Mouse (Mus musculus): ENCODE data around the gene AF067061. TPM values are rescaled to one million over a fixed set of nuclear protein-coding genes. Genes with fewer than 3 reads are reported as not detected.
"Not testable (repeated sequence)": the region's sequence is repeated elsewhere in the genome, so short reads cannot be mapped to it uniquely, and the experiment has no call there.

Gene AF067061
- not detected in 2 replicates for polyA plus RNA-seq (2015; fragmentation: Nextera tagmentation; extraction: Ambion mirVana)

DNA sequence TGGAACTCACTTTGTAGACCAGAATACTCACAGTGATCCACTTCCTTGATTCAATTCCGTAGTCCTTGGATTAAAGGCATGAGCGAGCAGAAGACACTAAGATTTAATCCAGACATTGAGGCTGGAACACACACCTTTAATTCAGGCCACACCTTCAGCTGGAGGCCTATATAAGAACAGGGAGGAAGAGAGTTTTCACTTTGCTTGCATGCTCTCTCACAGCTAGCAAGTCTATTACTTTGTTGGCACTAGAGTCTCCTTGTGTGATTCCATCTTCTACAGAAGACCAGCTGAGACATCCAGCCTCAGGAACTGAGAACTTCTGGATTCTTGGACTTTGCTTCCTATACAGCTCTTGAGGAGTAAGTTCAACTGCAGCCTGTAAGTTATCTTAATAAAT lies at the start of gene AF067061:
AF067061 (plus strand) TSS at position 245 of the 400 bp plus-strand sequence.
- H3K9ac ChIP-seq; H3K9me3 ChIP-seq; H3K36me3 ChIP-seq; H3K27me3 ChIP-seq; H3K27ac ChIP-seq; H3K4me2 ChIP-seq (replicated peaks); H3K4me1 ChIP-seq; ATAC-seq (ENCODE audit: low FRiP score, low read depth); H3K4me3 ChIP-seq: not testable (repeated sequence)
- 91% methylated on average over 2 of the region's 2 CpGs for WGBS

DNA sequence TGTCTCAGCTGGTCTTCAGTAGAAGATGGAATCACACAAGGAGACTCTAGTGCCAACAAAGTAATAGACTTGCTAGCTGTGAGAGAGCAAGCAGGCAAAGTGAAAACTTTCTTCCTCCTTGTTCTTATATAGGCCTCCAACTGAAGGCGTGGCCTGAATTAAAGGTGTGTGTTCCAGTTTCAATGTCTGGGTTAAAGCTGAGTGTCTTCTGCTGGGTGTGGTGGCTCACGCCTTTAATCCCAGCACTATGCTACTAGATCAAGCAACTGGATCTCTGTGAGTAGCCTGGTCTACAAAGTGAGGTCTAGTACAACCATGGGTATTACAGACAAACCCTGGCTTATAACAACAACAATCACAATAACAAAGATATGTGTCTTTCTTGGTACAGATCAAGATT lies 47.1 kb upstream of the AF067061 start, which contains the start of gene Gm21762:
Gm21762 (minus strand) TSS at position 101 of the 400 bp plus-strand sequence.
- not testable (repeated sequence) for H3K4me3 ChIP-seq; H3K9ac ChIP-seq; H3K36me3 ChIP-seq; H3K27me3 ChIP-seq; H3K9me3 ChIP-seq; H3K4me2 ChIP-seq (replicated peaks); H3K4me1 ChIP-seq; ATAC-seq (ENCODE audit: low FRiP score, low read depth); H3K27ac ChIP-seq
- WGBS: no CpG with 5 or more reads among the region's 2 CpGs

DNA sequence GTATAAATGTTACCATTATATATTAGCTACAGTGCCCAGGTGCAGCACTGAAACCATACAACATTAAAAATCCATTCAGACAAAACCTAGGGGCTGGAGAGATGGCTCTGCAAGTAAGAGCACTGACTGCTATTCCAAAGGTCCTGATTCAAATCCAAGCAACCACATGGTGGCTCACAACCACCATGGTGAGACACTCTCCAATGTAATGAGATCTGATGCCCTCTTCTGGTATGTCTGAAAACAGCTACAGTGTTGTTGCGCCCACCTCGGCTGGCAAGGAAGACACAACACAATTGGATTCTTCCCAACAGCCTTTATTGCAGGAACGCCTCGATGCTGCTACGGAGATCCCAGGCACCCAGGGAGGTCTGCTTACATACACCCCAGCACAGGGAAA lies 42.0 kb upstream of the AF067061 start:
- WGBS: 82% methylated on average over 5 of the region's 5 CpGs
- not testable (repeated sequence) for H3K36me3 ChIP-seq; H3K9ac ChIP-seq; H3K4me1 ChIP-seq; H3K4me2 ChIP-seq (replicated peaks); H3K9me3 ChIP-seq; H3K27me3 ChIP-seq; ATAC-seq (ENCODE audit: low FRiP score, low read depth); H3K4me3 ChIP-seq; H3K27ac ChIP-seq

DNA sequence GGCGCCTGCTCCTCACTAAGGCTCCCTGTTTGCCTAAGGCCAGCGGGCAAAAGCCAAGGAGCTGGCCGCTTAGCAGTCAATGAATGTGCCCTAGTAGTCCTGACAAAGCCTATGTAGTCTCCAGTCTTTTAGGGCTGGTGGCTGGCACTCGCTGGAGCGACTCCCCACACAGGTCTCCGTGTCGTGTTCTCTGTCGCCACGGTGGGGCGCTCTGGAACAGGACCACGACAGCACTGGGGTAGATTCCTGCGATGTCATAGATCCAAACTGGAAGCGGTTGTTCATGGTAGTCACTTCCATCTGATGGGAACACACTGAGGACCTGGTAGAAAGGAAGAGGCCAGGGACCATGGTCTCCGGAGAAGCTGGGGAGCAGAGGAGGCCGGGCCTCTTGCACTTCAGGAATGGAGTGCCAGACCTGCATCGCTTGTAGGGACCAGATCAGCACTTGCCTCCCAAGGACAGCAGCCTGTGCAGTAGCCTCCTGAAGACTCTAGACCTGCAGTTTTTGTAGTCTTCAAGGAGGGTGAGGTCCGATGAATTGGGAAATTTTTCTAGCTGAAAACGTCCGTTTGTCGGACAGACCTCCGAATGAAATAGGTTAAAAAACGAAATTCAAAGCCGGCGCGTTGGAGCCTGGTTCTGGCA lies 39.8 kb upstream of the AF067061 start:
- not testable (repeated sequence) for H3K36me3 ChIP-seq; H3K4me1 ChIP-seq; H3K9me3 ChIP-seq; H3K27me3 ChIP-seq; H3K4me3 ChIP-seq; ATAC-seq (ENCODE audit: low FRiP score, low read depth); H3K27ac ChIP-seq; H3K4me2 ChIP-seq (replicated peaks); H3K9ac ChIP-seq
- 94% methylated on average over 16 of the region's 25 CpGs for WGBS

DNA sequence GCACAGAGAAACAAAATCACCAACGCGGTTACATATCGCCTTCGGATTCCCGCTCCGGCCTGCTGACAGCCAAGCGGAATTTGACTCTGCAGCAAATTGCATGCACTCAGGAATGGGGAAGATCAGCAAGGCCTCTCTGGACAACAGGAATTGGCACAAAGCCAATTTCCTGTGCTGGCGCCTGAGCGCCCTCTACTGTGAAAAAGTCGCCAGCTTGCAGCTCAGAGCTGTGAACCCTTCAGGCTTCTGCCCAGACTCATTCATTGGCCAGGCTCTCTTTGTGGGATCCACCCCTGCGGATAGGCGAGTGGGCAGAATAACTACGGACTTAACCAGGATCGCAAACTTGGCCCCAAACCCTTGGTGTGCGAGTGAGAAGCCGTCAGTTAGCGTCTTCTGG lies 31.1 kb upstream of the AF067061 start:
- 96% methylated on average over 17 of the region's 17 CpGs for WGBS
- not testable (repeated sequence) for H3K9ac ChIP-seq; ATAC-seq (ENCODE audit: low FRiP score, low read depth); H3K4me2 ChIP-seq (replicated peaks); H3K36me3 ChIP-seq; H3K4me1 ChIP-seq; H3K27me3 ChIP-seq; H3K4me3 ChIP-seq; H3K27ac ChIP-seq; H3K9me3 ChIP-seq

DNA sequence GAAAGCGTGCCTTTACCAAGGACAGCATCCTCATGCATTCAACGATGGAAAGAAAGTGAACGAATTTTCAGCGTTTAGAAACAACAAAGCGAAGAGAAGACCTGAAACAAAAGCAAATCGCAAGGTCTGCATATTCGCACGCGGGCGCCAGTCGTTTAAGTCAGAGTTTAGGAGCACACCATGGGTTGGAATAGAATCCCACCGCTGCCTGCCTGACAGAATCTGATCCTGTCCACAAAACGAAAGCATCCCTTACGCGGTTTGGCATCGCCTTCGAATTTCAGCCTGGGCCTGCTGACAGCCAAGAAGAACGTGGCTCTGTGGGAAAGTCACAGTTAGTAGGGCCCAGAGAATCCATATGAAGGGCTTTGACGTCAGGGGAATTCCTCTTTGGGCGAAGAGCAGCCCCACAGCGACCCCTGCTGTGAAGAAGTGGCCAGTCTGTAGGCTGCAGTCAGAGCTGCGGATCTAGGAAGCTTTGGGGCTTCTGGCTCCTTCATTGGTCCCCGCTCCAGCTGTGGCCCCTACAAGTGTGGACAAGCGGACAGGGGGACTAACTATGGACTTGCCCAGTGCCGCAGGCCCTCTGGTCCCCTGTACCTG lies 30.4 kb upstream of the AF067061 start:
- not testable (repeated sequence) for H3K27ac ChIP-seq; ATAC-seq (ENCODE audit: low FRiP score, low read depth); H3K27me3 ChIP-seq; H3K4me1 ChIP-seq; H3K4me3 ChIP-seq; H3K4me2 ChIP-seq (replicated peaks); H3K9me3 ChIP-seq; H3K9ac ChIP-seq; H3K36me3 ChIP-seq
- WGBS: 75% methylated on average over 13 of the region's 25 CpGs

DNA sequence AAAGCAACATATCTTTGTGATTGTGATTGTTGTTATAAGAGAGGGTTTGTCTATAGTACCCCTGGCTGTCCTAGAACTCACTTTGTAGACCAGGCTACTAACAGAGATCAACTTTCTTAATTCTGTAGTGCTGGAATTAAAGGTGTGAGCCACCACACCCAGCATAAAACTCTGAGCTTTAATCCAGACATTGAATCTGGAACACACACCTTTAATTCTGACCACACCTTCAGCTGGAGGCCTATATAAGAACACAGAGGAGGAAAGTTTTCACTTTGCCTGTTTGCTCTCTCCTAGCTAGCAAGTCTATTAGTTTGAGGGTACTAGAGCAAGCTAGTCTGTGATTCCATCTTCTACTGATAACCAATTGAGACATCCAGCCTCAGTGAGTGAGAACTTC lies 24.1 kb upstream of the AF067061 start, which contains the start of gene Gm21731:
Gm21731 (plus strand) TSS at position 301 of the 400 bp plus-strand sequence.
- H3K27me3 ChIP-seq; H3K9ac ChIP-seq; H3K4me1 ChIP-seq; H3K9me3 ChIP-seq; H3K4me3 ChIP-seq; H3K36me3 ChIP-seq; ATAC-seq (ENCODE audit: low FRiP score, low read depth); H3K27ac ChIP-seq; H3K4me2 ChIP-seq (replicated peaks): not testable (repeated sequence)

DNA sequence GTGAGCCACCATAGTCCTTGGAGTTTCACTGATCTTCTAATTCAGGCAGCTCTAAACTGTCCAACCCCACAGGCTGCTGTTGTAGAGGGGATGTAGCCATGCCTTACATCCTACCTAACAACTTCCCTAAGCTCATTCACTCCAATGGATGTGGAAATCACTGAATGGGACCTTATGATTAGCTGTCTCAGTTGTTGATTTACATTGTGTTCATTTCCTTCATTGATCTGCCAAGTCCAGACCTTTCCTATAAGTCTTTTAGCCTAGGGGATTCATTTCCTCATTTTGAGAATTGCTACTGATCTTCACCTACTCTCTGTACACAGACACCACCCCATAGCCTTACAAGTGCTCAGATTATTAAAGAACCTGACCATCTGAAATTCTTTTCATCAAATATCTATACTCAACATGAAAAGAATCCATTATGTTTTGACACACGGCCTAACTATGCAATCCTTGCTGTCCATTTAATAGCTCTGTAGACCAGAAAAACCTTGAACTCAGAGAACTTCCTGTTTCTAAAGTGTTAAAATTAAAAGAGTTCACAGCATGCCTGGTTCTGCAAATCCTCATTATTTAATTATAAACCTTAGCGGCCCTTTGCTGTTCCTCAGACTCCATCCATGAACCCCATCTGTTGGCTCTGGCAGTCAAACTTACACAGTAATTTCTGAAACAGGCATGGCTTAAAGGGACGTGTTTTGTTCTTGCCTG lies 11.5 kb upstream of the AF067061 start:
- not testable (repeated sequence) for H3K27ac ChIP-seq; H3K36me3 ChIP-seq; H3K4me3 ChIP-seq; H3K4me2 ChIP-seq (replicated peaks); ATAC-seq (ENCODE audit: low FRiP score, low read depth); H3K27me3 ChIP-seq; H3K9me3 ChIP-seq; H3K4me1 ChIP-seq; H3K9ac ChIP-seq
- 66% methylated on average over 2 of the region's 3 CpGs for WGBS

DNA sequence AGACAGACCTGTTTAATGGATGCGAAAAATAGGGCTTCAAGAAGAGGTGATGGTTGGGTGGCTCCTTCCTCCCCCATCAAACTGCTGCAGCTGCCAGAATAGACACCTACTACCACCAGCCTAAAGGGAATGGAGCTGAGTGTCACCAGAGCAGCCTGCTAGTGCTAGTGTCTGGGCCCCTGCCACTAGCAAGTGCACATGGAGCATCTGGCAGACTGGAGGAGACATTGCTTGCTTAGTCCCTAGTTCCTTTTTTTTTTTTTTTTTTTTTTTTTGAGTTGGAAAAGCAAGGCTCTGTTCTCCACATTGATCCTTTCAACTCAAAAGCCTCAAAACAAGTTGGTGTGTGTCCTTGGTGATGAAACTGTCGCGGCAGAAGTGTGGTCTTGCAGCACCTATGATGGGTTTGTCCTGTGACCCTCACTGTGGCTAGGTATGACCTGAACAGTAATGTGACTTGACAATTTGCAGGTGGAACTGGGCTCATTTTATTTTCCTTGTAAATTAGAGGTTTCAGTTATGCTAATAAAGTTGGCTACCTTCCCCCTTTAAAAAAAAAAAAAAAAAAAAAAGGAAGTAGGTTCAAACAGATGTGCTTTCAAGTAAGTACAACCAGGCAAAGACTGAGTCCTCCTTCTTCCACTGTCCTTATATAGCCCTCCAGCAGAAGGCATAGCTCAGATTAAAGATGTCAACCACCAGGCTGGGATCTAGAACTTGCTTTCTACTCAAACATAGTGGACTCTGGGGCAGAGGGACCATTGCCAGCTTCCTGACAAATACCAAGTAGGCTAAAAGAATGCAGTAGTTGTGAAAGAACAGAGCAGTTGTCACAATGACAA lies 3.9 kb upstream of the AF067061 start:
- H3K9me3 ChIP-seq; H3K9ac ChIP-seq; H3K4me2 ChIP-seq (replicated peaks); ATAC-seq (ENCODE audit: low FRiP score, low read depth); H3K27me3 ChIP-seq; H3K4me1 ChIP-seq; H3K27ac ChIP-seq; H3K36me3 ChIP-seq; H3K4me3 ChIP-seq: not testable (repeated sequence)
- WGBS: 94% methylated on average over 3 of the region's 3 CpGs

DNA sequence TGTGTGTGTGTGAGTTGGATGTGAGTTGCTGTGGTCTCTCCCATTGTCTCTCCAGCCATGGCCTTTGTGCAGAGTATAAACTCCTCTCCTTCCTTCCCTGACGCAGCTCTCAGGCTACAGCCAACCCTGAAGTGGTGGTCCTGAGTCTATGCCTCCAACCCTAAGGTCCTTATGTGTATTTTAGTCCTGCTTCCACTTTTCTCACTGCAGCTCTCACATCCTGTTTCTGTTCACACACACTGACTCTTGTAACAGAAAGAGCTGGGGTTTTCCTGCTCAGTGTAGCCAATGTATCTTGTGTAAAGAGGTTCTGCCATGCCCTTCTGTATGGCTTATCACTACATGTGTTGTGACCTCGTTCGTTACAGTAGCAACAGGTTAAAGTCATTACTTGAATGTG lies 3.2 kb upstream of the AF067061 start:
- 78% methylated on average over 3 of the region's 3 CpGs for WGBS

DNA sequence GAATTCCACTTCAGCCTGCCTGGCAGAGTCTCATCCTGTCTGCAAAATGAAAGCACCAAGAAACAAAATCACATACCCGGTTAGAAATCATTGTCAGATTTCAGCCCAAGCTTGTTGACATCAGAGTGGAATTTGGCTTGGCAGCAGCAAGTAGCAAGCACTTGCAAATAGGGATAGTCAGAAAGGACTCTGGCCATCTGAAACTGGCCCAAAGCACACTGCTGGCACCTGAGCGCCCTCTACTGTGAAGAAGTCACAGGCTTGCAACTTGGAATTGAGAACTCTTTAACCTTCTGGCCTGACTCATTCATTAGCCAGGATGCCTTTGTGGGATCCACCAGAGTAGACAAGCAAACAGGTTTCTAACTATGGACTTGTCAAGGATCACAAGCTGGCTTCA lies 14.9 kb downstream of the AF067061 start:
- not testable (repeated sequence) for H3K9ac ChIP-seq; H3K4me3 ChIP-seq; ATAC-seq (ENCODE audit: low FRiP score, low read depth); H3K27me3 ChIP-seq; H3K4me2 ChIP-seq (replicated peaks); H3K9me3 ChIP-seq; H3K27ac ChIP-seq; H3K36me3 ChIP-seq; H3K4me1 ChIP-seq
- 23% methylated on average over 2 of the region's 2 CpGs for WGBS

More for the DNA sequence above, 3.2 kb upstream of the AF067061 start:
- not testable (repeated sequence) for H3K27me3 ChIP-seq; H3K9me3 ChIP-seq; H3K4me1 ChIP-seq; H3K4me3 ChIP-seq; H3K4me2 ChIP-seq (replicated peaks); H3K27ac ChIP-seq; H3K36me3 ChIP-seq; H3K9ac ChIP-seq; ATAC-seq (ENCODE audit: low FRiP score, low read depth)

DNA sequence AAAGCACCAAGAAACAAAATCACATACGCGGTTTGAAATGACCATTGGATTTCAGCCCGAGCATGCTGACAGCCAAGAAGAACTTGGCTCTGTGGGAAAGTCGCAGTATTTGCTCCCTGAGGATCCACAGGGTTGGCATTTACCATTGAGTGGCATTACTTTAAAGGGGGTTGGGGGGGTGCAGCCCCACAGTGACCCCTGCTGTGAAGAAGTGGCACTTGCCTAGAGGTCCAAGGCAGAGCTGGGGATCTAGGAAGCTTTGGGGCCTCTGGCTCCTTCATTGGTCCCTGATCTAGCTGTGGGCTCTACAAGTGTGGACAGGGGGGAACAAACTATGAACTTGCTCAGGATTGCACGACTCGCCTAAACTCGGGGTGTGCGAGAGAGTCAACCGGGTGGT lies 15.9 kb downstream of the AF067061 start:
- Histone ChIP-seq H3K27ac (no peak overlapping the region), H3K9me3 (no peaks in the 10 kb centered on the region), H3K4me1 (no peaks in the 10 kb centered on the region), H3K4me3 (no peak overlapping the region), H3K27me3 (no peaks in the 10 kb centered on the region), H3K9ac (no peak overlapping the region), H3K36me3 (no peaks in the 10 kb centered on the region), H3K4me2 (replicated peaks) (no peak overlapping the region)
- ATAC-seq (ENCODE audit: low FRiP score, low read depth): no peak
- 86% methylated on average over 9 of the region's 9 CpGs for WGBS

All from limb, embryonic 13.5 days (tissue).